Comparison of ENCODE assay signal across 8 mouse cellular contexts in the genomic region with DNA sequence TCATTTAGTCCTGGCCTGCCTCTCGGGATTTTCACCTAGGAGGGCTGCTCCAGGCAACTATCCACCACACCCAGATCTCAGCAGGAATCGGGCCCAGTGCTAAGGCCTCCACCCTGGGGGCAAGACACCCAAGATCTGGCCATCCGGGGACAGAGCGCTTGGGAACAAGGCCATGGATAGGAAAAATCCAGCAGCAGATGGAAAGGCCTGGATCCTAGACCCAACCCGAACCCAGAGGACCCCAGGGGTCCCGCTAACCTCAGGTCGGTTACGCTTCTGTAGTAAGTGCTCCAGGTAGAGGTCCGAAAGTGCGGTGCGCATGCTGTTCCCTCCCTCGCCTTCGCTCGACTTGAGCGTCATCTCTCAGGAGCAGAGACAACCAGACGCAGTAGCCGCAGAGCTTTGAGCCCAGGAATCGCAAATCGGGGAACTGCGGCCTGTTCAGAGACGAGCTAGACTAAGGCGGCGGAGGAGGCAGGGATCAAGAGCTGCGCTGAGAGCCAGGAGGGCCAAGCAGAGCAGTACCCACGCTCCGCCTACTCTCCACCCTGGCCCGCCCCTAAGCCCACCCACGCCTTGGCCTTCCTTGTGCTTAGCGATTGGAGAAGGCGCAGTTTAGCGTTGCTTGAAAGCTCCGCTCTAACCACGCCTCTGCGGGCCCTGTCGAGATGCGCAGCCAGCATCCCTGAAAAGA. TPM values are rescaled to one million over a fixed set of nuclear protein-coding genes. Genes with fewer than 3 reads are reported as not detected.
A peak's percentile ranks its signal among the peaks of the same experiment; 100 is the strongest.
DNase-seq lines count a peak whose midpoint lies in the region; ATAC-seq and TF ChIP-seq lines count a peak whose summit lies in the region.

A gene (minus strand): TSS at position 550 of the 694 bp plus-strand sequence.

- peak; percentile 63 to 67 for DNase-seq in gastrocnemius, adult 8-10 months (ENCODE audit: low spot score in 2 of 2)
- DNase-seq in hindlimb bud, embryonic 11.5 days (ENCODE audit: extremely low spot score, low read depth, low spot score): peak; percentile 18
- peak; percentile 43 to 54 for DNase-seq in left cerebral cortex, adult 8-10 months (ENCODE audit: low spot score in 2 of 2)
- DNase-seq in right cerebral cortex, postnatal 10 days (ENCODE audit: low spot score in 2 of 2): peak; percentile 80 to 82
- DNase-seq in urinary bladder, postnatal 25 days (ENCODE audit: low spot score): peak; percentile 58

- H3K4me3 ChIP-seq in cortical plate, adult 2 months (ENCODE audit: insufficient read depth, low read length): peak within 1 kb of the TSS; percentile 56
- peak within 1 kb of the TSS; percentile 92 for H3K4me3 ChIP-seq in megakaryocyte, embryonic 14.5 days (replicated peaks)

- H3K4me1 ChIP-seq in cortical plate, adult 2 months (ENCODE audit: control insufficient read depth, insufficient read depth, low read length): peaks cover 2% of the 10 kb centered on the region; the same call in 1 of the 2 replicates
- peaks cover 3% of the 10 kb centered on the region for H3K4me1 ChIP-seq in megakaryocyte, embryonic 14.5 days

- H3K36me3 ChIP-seq in megakaryocyte, embryonic 14.5 days (replicated peaks; ENCODE audit: low read length): peaks cover under 1% of the 10 kb centered on the region

- H3K9me3 ChIP-seq in megakaryocyte, embryonic 14.5 days: no peaks in the 10 kb centered on the region

- peak; percentile 65; the same call in 1 of the 2 replicates for TF ChIP-seq POLR2A in cortical plate, adult 2 months (IDR thresholded peaks at IDR 0.05; ENCODE audit: extremely low read depth, insufficient read depth, low read length)

- TF ChIP-seq CTCF in cortical plate, adult 2 months (IDR thresholded peaks at IDR 0.05; ENCODE audit: extremely low read depth, insufficient read depth, low read length): no peak

- peak within 1 kb of the TSS; percentile 25; the same call in 1 of the 2 replicates for H3K27ac ChIP-seq in cortical plate, adult 2 months (ENCODE audit: insufficient read depth, low read length)

- H3K27me3 ChIP-seq in megakaryocyte, embryonic 14.5 days (replicated peaks): peaks cover 5% of the 10 kb centered on the region

- ATAC-seq in activated CD4-positive, CD25-positive, alpha-beta regulatory T cell, adult 4 months: peak; percentile 89

RNA-seq across cellular contexts. Expression of the gene that starts here (rescaled TPM):
- polyA plus RNA-seq in activated CD4-positive, CD25-positive, alpha-beta regulatory T cell, adult 4 months (2017; shearing (Covaris generic)): 100 to 1,000 TPM; 100 to 101 TPM
- polyA plus RNA-seq in cortical plate, adult 2 months (2012; rRNA removed): 36.1 and 38.5 TPM in 2 replicates
- 10 to 100 TPM in 3 of 4 experiments, 1 to 10 TPM in 1; 8.0 to 13.1 (median 10.6) TPM for total RNA-seq in gastrocnemius, adult 8-10 months (2022)
- 10 to 100 TPM; 37.3 to 40.7 (median 39.5) TPM for total RNA-seq in left cerebral cortex, adult 8-10 months (2022)
- polyA plus RNA-seq in megakaryocyte, embryonic 14.5 days (2012; ENCODE audit: insufficient read depth, low replicate concordance): 3.6 and 11.2 TPM in 2 replicates

Comparison
In these comparisons a context has a peak if more than half of its experiments do, and no peak if none do; other contexts are left out.
1. Peak in every context shown above with its lines: DNase-seq, ATAC-seq, H3K4me3 ChIP-seq and H3K27ac ChIP-seq.
2. DNase-seq: peak in every context shown above with its lines; median percentile 81 in right cerebral cortex, postnatal 10 days; 65 in gastrocnemius, adult 8-10 months; 58 in urinary bladder, postnatal 25 days; 48 in left cerebral cortex, adult 8-10 months; 18 in hindlimb bud, embryonic 11.5 days.